Mouse (Mus musculus) adrenal gland, adult 18-20 months (tissue): ENCODE results near the gene Hadh. TPM values are rescaled to one million over a fixed set of nuclear protein-coding genes. Genes with fewer than 3 reads are reported as not detected.

Experiments
- DNase-seq, 2 experiments: peaks; one replicate each; pipeline ENCODE4 v3.0.0; 2021 to 2022; ENCODE audit warnings: low spot score in 2 of 2
- total RNA-seq, 2 experiments: library from RNA; stranded (reverse); gene quantifications; 1 replicate in 1 of 2; 2 replicates in 1 of 2; pipeline ENCODE4 v1.2.3; 2021

The Hadh gene
- total RNA-seq, 2 experiments from 2014 or later, result 469 to 611 TPM

- DNase-seq, result peak; percentile 75 to 82
Measured at GRCm38 (mm10) chr3:131237785-131238633, 33.9 kb downstream of the Hadh start.

- no peak for DNase-seq
Measured at GRCm38 (mm10) chr3:131237061-131237460, 34.8 kb downstream of the Hadh start.

GRCm38 (mm10) chr3:131228083-131228482, 43.8 kb downstream of the Hadh start:
- DNase-seq, result no peak

- no peak for DNase-seq
Measured at GRCm38 (mm10) chr3:131218636-131219390, 53.1 kb downstream of the Hadh start.

GRCm38 (mm10) chr3:131214841-131215240, 57.1 kb downstream of the Hadh start:
- peak; percentile 60 to 72 for DNase-seq

GRCm38 (mm10) chr3:131214060-131214658, 57.7 kb downstream of the Hadh start:
- DNase-seq, result no peak

GRCm38 (mm10) chr3:131212200-131212599, 59.7 kb downstream of the Hadh start:
- DNase-seq, result no peak

GRCm38 (mm10) chr3:131208265-131208891, 63.5 kb downstream of the Hadh start:
- DNase-seq, result no peak

- DNase-seq, result no peak
Measured at GRCm38 (mm10) chr3:131207846-131208245, 64.1 kb downstream of the Hadh start.

GRCm38 (mm10) chr3:131202311-131202710, 69.6 kb downstream of the Hadh start:
- DNase-seq, result no peak

GRCm38 (mm10) chr3:131199590-131200288, 72.2 kb downstream of the Hadh start:
- no peak for DNase-seq

GRCm38 (mm10) chr3:131198991-131199390, 72.9 kb downstream of the Hadh start:
- DNase-seq, result no peak

- DNase-seq, result no peak
Measured at GRCm38 (mm10) chr3:131196507-131197019, 75.3 kb downstream of the Hadh start.

- no peak for DNase-seq
Measured at GRCm38 (mm10) chr3:131196050-131196449, 75.9 kb downstream of the Hadh start.

- DNase-seq, result no peak
Measured at GRCm38 (mm10) chr3:131191454-131191853, 80.4 kb downstream of the Hadh start.

- DNase-seq, result no peak
Measured at GRCm38 (mm10) chr3:131190671-131191367, 81.1 kb downstream of the Hadh start.

GRCm38 (mm10) chr3:131190239-131190638, 81.7 kb downstream of the Hadh start:
- no peak for DNase-seq

GRCm38 (mm10) chr3:131186193-131186592, 85.7 kb downstream of the Hadh start:
- DNase-seq, result no peak
